Mouse (Mus musculus): ENCODE results near the gene Cln5. TPM values are rescaled to one million over a fixed set of nuclear protein-coding genes. Genes with fewer than 3 reads are reported as not detected.

Cln5 gene
- 39.2 TPM for polyA plus RNA-seq (2017; shearing (Covaris generic))

GRCm38 (mm10) chr14:103069864-103070611 is at the start of gene Cln5:
Gene Cln5, plus strand, starts transcription at chr14:103070216.

GRCm38 (mm10) chr14:103046677-103047076 is 23.3 kb upstream of the Cln5 start, which contains the start of gene Acod1:
Gene Acod1, plus strand, starts transcription at chr14:103046977.

GRCm38 (mm10) chr14:103099238-103099933 is 29.4 kb downstream of the Cln5 start, which contains the start of gene Fbxl3:
Gene Fbxl3, minus strand, starts transcription at chr14:103099566.

Other genes with a start within 250 kb of the Cln5 start
- gene Kctd12, start 87.6 kb upstream of the Cln5 start, polyA plus RNA-seq (2017; shearing (Covaris generic)): 1.5 TPM
- not detected for gene Acod1, start 23.2 kb upstream of the Cln5 start, polyA plus RNA-seq (2017; shearing (Covaris generic))
- 93.4 TPM for gene Fbxl3, start 29.4 kb downstream of the Cln5 start, polyA plus RNA-seq (2017; shearing (Covaris generic))